Mouse (Mus musculus) E14TG2a.4 (cell line): ENCODE results near the gene Olfr1423.

ENCODE experiments used
- CTCF ChIP-seq: conservative IDR thresholded peaks from 2 replicates; pipeline ENCODE4 v1.5.1; 2014; ENCODE audit warnings: low read length
- NANOG ChIP-seq: IDR thresholded peaks from 2 replicates; pipeline ENCODE4 v1.6.1; 2014; ENCODE audit warnings: borderline replicate concordance, low read length, mixed read lengths
- POU5F1 ChIP-seq: IDR thresholded peaks from 2 replicates; pipeline ENCODE4 v1.6.1; 2014; ENCODE audit warnings: low read length, borderline replicate concordance

GRCm38 (mm10) chr19:11994703-11995431 lies 46.2 kb downstream of the Olfr1423 start:
- TF ChIP-seq CTCF: no peak
- TF ChIP-seq NANOG: no peak
- no peak for TF ChIP-seq POU5F1
